Mouse (Mus musculus): Measurements from ENCODE around the gene Kl.

- TF ChIP-seq POLR2A (IDR thresholded peaks at IDR 0.05; ENCODE audit: borderline replicate concordance, control insufficient read depth, low read depth, low read length), result no peak
- no peak for TF ChIP-seq CTCF (IDR thresholded peaks at IDR 0.05; ENCODE audit: control insufficient read depth, insufficient read depth, low read length)
Observed at GRCm38 (mm10) chr5:150936807-150937206, 15.6 kb upstream of the Kl start.
